Mouse (Mus musculus): ENCODE data around the gene Prep. TPM values are rescaled to one million over a fixed set of nuclear protein-coding genes. Genes with fewer than 3 reads are reported as not detected.
"Not testable (repeated sequence)": the region's sequence is repeated elsewhere in the genome, so short reads cannot be mapped to it uniquely, and the experiment has no call there.

The Prep gene
- total RNA-seq, 2 experiments from 2014 or later = 6.3 to 7.2 TPM

- intact Hi-C loops (cut with DNase I) = no loop called here
Observed at GRCm38 (mm10) chr10:45072339-45072738, 5.3 kb downstream of the Prep start.

GRCm38 (mm10) chr10:45074543-45074942 lies 7.5 kb downstream of the Prep start:
- no peak for DNase-seq
- intact Hi-C loops (cut with DNase I) = no loop called here

More at GRCm38 (mm10) chr10:45072339-45072738, 5.3 kb downstream of the Prep start:
- no peak for DNase-seq

- intact Hi-C loops (cut with DNase I) = no loop called here
- DNase-seq = no peak
Observed at GRCm38 (mm10) chr10:45075491-45076051, 8.6 kb downstream of the Prep start.

- DNase-seq = no peak
- intact Hi-C loops (cut with DNase I) = no loop called here
Observed at GRCm38 (mm10) chr10:45076585-45076984, 9.6 kb downstream of the Prep start.

- intact Hi-C loops (cut with DNase I) = no loop called here
- no peak for DNase-seq
Observed at GRCm38 (mm10) chr10:45077353-45077752, 10.3 kb downstream of the Prep start.

GRCm38 (mm10) chr10:45079756-45080155 lies 12.8 kb downstream of the Prep start:
- intact Hi-C loops (cut with DNase I) = no loop called here
- DNase-seq = no peak

GRCm38 (mm10) chr10:45080490-45080889 lies 13.5 kb downstream of the Prep start:
- intact Hi-C loops (cut with DNase I) = no loop called here
- no peak for DNase-seq

- DNase-seq = no peak
- intact Hi-C loops (cut with DNase I) = no loop called here
Observed at GRCm38 (mm10) chr10:45082730-45083129, 15.7 kb downstream of the Prep start.

GRCm38 (mm10) chr10:45084002-45084401 lies 17.0 kb downstream of the Prep start:
- DNase-seq; intact Hi-C loops (cut with DNase I): not testable (repeated sequence)

- no peak for DNase-seq
- intact Hi-C loops (cut with DNase I) = no loop called here
Observed at GRCm38 (mm10) chr10:45084471-45084870, 17.5 kb downstream of the Prep start.

- DNase-seq = no peak
- intact Hi-C loops (cut with DNase I) = no loop called here
Observed at GRCm38 (mm10) chr10:45085315-45085714, 18.3 kb downstream of the Prep start.

- DNase-seq = no peak
- intact Hi-C loops (cut with DNase I) = no loop called here
Observed at GRCm38 (mm10) chr10:45086637-45087036, 19.6 kb downstream of the Prep start.

GRCm38 (mm10) chr10:45091462-45092079 lies 24.6 kb downstream of the Prep start:
- intact Hi-C loops (cut with DNase I) = no loop called here
- no peak for DNase-seq

- no peak for DNase-seq
- intact Hi-C loops (cut with DNase I) = no loop called here
Observed at GRCm38 (mm10) chr10:45092080-45093056, 25.4 kb downstream of the Prep start.

- intact Hi-C loops (cut with DNase I) = loop anchor here (5.0 kb wide), 1 partner anchor 414 kb away; no protein-coding TSS in a partner anchor
- DNase-seq = no peak
Observed at GRCm38 (mm10) chr10:45098751-45099150, 31.7 kb downstream of the Prep start.

GRCm38 (mm10) chr10:45100473-45100872 lies 33.5 kb downstream of the Prep start:
- intact Hi-C loops (cut with DNase I) = no loop called here

GRCm38 (mm10) chr10:45103184-45103583 lies 36.2 kb downstream of the Prep start:
- DNase-seq = no peak
- intact Hi-C loops (cut with DNase I) = no loop called here

More at GRCm38 (mm10) chr10:45100473-45100872, 33.5 kb downstream of the Prep start:
- DNase-seq = no peak

GRCm38 (mm10) chr10:45104098-45104497 lies 37.1 kb downstream of the Prep start:
- peak in 1 of 2 experiments; percentile 17 for DNase-seq
- intact Hi-C loops (cut with DNase I) = no loop called here

GRCm38 (mm10) chr10:45104535-45105079 lies 37.6 kb downstream of the Prep start:
- intact Hi-C loops (cut with DNase I) = no loop called here
- DNase-seq = no peak

GRCm38 (mm10) chr10:45106541-45106940 lies 39.5 kb downstream of the Prep start:
- intact Hi-C loops (cut with DNase I) = no loop called here

GRCm38 (mm10) chr10:45107313-45107712 lies 40.3 kb downstream of the Prep start:
- DNase-seq = no peak
- intact Hi-C loops (cut with DNase I) = no loop called here

More at GRCm38 (mm10) chr10:45106541-45106940, 39.5 kb downstream of the Prep start:
- DNase-seq = no peak

All from gastrocnemius, postnatal 36 days (tissue).